Mouse (Mus musculus): ENCODE results near the gene Asah2. TPM values are rescaled to one million over a fixed set of nuclear protein-coding genes. Genes with fewer than 3 reads are reported as not detected.
A peak's percentile ranks its signal among the peaks of the same experiment; 100 is the strongest.

Gene Asah2
- polyA plus RNA-seq, 1 experiment from 2014 or later, result 3.3 TPM

DNA sequence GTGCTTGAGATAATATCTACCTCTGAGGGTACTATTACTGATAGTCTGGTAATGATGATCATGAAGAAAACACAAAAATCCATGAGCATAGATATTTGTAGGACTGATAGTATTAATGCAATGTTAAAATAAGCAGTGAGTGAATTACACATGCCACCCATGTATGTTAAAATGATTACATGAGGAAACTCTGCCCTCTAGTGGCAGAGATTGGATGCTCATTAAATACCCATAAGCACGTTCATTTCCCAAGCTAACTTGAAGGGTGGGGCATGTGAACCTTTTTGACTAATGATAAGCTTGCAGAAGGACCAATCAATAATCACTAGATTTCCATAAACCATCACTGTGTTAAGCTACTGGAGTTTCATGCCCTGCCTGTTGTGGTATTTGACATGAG lies 77.6 kb downstream of the Asah2 start:
- H3K9ac ChIP-seq (ENCODE audit: low read length), result no peak overlapping the region
- H3K9me3 ChIP-seq (ENCODE audit: control insufficient read depth, low read length), result no peaks in the 10 kb centered on the region
- no peak for ATAC-seq (ENCODE audit: insufficient number of reproducible peaks, insufficient read depth, low FRiP score, low read depth)
- no peaks in the 10 kb centered on the region for H3K36me3 ChIP-seq (ENCODE audit: control insufficient read depth, insufficient read depth, low read length)
- H3K27ac ChIP-seq (replicated peaks in 1 of 2; ENCODE audit: control insufficient read depth in 1 of 2, insufficient read depth in 1 of 2, low read depth in 2 of 2, low read length in 2 of 2), result no peak overlapping the region
- 0 out of 4 replicates have a peak, but pooled peaks cover 0 to 3% of the 10 kb centered on the region in 2 experiments for H3K4me1 ChIP-seq (ENCODE audit: control insufficient read depth in 2 of 2, insufficient read depth in 2 of 2, low read length in 2 of 2)
- 12% methylated on average over 1 of the region's 1 CpGs for WGBS
- no peak overlapping the region for H3K4me3 ChIP-seq (ENCODE audit: control insufficient read depth in 1 of 2, insufficient read depth in 1 of 2, low read depth in 1 of 2, low read length in 2 of 2)
- no peak overlapping the region for H3K4me2 ChIP-seq (ENCODE audit: low read length)
- H3K27me3 ChIP-seq (ENCODE audit: control insufficient read depth, insufficient read depth, low read length), result no peaks in the 10 kb centered on the region

DNA sequence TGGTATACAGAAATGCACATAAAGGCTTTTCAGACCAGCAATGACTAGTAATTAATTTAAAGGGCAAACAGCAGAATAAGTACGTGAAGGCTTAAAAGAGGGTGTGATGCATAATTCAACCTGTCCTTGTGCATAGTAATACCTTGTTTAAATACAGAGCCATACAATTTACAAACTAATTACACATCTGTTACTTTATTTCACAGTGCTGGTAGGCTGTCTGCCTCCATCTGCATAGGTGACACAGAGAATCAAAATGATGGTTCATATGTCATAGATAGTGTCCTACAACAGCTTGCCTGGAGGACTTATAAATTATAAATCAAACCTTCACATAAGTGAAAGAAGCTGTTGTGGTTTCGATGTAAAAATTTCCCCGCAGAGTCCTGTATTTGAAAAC lies 82.6 kb downstream of the Asah2 start:
- Histone ChIP-seq H3K4me2 (ENCODE audit: low read length) (no peak overlapping the region), H3K9ac (ENCODE audit: low read length) (no peak overlapping the region), H3K4me1 (ENCODE audit: control insufficient read depth in 2 of 2, insufficient read depth in 2 of 2, low read length in 2 of 2) (0 out of 4 replicates have a peak, but pooled peaks cover 0 to 2% of the 10 kb centered on the region in 2 experiments), H3K9me3 (ENCODE audit: control insufficient read depth, low read length) (no peaks in the 10 kb centered on the region), H3K27ac (replicated peaks in 1 of 2; ENCODE audit: control insufficient read depth in 1 of 2, insufficient read depth in 1 of 2, low read depth in 2 of 2, low read length in 2 of 2) (no peak overlapping the region), H3K4me3 (ENCODE audit: control insufficient read depth in 1 of 2, insufficient read depth in 1 of 2, low read depth in 1 of 2, low read length in 2 of 2) (no peak overlapping the region), H3K27me3 (ENCODE audit: control insufficient read depth, insufficient read depth, low read length) (no peaks in the 10 kb centered on the region), H3K36me3 (ENCODE audit: control insufficient read depth, insufficient read depth, low read length) (peaks cover 9% of the 10 kb centered on the region)
- ATAC-seq (ENCODE audit: insufficient number of reproducible peaks, insufficient read depth, low FRiP score, low read depth), result no peak
- WGBS, result 95% methylated on average over 3 of the region's 3 CpGs

DNA sequence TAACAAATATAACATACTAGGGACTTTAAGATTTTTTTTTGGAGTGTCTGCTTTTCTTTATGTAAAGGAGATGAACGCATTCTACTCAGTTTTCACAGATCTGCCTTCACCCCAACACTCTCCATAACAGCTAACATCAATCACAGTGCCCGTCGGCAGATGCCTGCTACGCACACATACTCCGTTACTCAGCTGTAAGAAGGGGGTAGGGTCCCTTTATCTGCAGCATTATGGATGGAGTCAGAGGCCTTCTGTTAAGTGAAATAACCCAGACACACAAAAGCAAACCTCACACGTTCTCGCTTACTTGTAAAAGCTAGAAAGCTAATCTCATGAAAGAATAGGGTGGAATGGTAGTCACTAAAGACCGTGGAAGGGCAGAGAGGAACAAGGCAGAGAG lies 88.3 kb downstream of the Asah2 start:
- WGBS, result 10% methylated on average over 8 of the region's 8 CpGs
- no peak overlapping the region for H3K9ac ChIP-seq (ENCODE audit: low read length)
- ATAC-seq (ENCODE audit: insufficient number of reproducible peaks, insufficient read depth, low FRiP score, low read depth), result 0 out of 2 replicates have a peak, but pooled peaks have one; percentile 31
- peaks cover 5 to 13% of the 10 kb centered on the region in 2 experiments for H3K4me1 ChIP-seq (ENCODE audit: control insufficient read depth in 2 of 2, insufficient read depth in 2 of 2, low read length in 2 of 2)
- peaks cover 9% of the 10 kb centered on the region for H3K36me3 ChIP-seq (ENCODE audit: control insufficient read depth, insufficient read depth, low read length)
- H3K27me3 ChIP-seq (ENCODE audit: control insufficient read depth, insufficient read depth, low read length), result no peaks in the 10 kb centered on the region
- no peak overlapping the region for H3K4me2 ChIP-seq (ENCODE audit: low read length)
- H3K27ac ChIP-seq (replicated peaks in 1 of 2; ENCODE audit: control insufficient read depth in 1 of 2, insufficient read depth in 1 of 2, low read depth in 2 of 2, low read length in 2 of 2), result peak overlapping the region in 1 of 2 experiments; percentile 68; a peak in 1 of 4 replicates
- H3K4me3 ChIP-seq (ENCODE audit: control insufficient read depth in 1 of 2, insufficient read depth in 1 of 2, low read depth in 1 of 2, low read length in 2 of 2), result no peak overlapping the region
- no peaks in the 10 kb centered on the region for H3K9me3 ChIP-seq (ENCODE audit: control insufficient read depth, low read length)

DNA sequence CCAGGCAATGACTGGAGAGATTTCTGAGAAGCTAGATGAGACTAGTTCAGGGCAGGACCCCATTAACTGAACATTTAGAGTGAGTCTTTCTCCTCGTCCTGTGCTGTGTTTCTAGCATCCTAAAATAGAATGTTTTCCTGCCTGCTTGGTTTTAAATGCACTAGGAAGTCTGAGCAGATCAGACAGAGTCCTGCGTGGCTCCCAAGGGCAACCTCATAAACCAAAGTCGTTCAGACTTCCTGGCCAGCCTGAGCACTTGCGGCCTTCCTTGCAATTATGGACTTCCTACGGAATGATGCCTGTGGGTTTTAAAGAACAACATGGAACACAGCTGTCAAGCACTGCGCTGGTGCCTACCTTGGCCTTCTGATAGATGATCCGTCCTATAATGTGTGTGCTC lies 89.4 kb downstream of the Asah2 start:
- Histone ChIP-seq H3K9me3 (ENCODE audit: control insufficient read depth, low read length) (no peaks in the 10 kb centered on the region), H3K9ac (ENCODE audit: low read length) (no peak overlapping the region; the same call in 1 of the 2 replicates), H3K4me1 (ENCODE audit: control insufficient read depth in 2 of 2, insufficient read depth in 2 of 2, low read length in 2 of 2) (peaks cover 5 to 13% of the 10 kb centered on the region in 2 experiments), H3K36me3 (ENCODE audit: control insufficient read depth, insufficient read depth, low read length) (peaks cover 9% of the 10 kb centered on the region), H3K27me3 (ENCODE audit: control insufficient read depth, insufficient read depth, low read length) (no peaks in the 10 kb centered on the region), H3K27ac (replicated peaks in 1 of 2; ENCODE audit: control insufficient read depth in 1 of 2, insufficient read depth in 1 of 2, low read depth in 2 of 2, low read length in 2 of 2) (peak overlapping the region; percentile 48 to 65), H3K4me2 (ENCODE audit: low read length) (no peak overlapping the region), H3K4me3 (ENCODE audit: control insufficient read depth in 1 of 2, insufficient read depth in 1 of 2, low read depth in 1 of 2, low read length in 2 of 2) (no peak overlapping the region)
- ATAC-seq (ENCODE audit: insufficient number of reproducible peaks, insufficient read depth, low FRiP score, low read depth), result no peak
- WGBS, result 46% methylated on average over 7 of the region's 7 CpGs

DNA sequence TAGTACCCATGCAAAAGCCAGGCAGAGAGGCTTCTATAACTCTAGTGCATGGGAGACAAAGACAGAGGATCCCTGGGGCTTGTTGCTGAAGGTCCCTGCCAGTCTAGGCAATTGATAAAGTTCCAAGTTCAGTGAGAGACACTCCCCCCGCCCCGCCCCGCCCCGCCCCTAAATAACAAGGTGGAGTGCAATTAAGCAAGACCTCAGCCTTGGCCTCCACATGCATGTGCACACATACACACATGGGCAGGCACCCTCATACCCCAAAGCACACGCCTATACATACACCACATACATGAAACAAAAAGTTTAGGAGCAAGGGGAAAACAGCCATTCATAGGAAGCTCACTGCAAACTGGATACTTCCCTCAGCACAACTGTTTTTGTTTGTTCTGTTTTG lies 90.0 kb downstream of the Asah2 start:
- ATAC-seq (ENCODE audit: insufficient number of reproducible peaks, insufficient read depth, low FRiP score, low read depth), result no peak
- no peak overlapping the region for H3K9ac ChIP-seq (ENCODE audit: low read length)
- H3K4me1 ChIP-seq (ENCODE audit: control insufficient read depth in 2 of 2, insufficient read depth in 2 of 2, low read length in 2 of 2), result peaks cover 5 to 13% of the 10 kb centered on the region in 2 experiments
- H3K4me2 ChIP-seq (ENCODE audit: low read length), result no peak overlapping the region
- 94% methylated on average over 5 of the region's 5 CpGs for WGBS
- H3K27ac ChIP-seq (replicated peaks in 1 of 2; ENCODE audit: control insufficient read depth in 1 of 2, insufficient read depth in 1 of 2, low read depth in 2 of 2, low read length in 2 of 2), result peak overlapping the region in 1 of 2 experiments; percentile 48; a peak in 2 of 4 replicates
- H3K36me3 ChIP-seq (ENCODE audit: control insufficient read depth, insufficient read depth, low read length), result peaks cover 9% of the 10 kb centered on the region
- no peaks in the 10 kb centered on the region for H3K27me3 ChIP-seq (ENCODE audit: control insufficient read depth, insufficient read depth, low read length)
- H3K4me3 ChIP-seq (ENCODE audit: control insufficient read depth in 1 of 2, insufficient read depth in 1 of 2, low read depth in 1 of 2, low read length in 2 of 2), result no peak overlapping the region
- no peaks in the 10 kb centered on the region for H3K9me3 ChIP-seq (ENCODE audit: control insufficient read depth, low read length)

DNA sequence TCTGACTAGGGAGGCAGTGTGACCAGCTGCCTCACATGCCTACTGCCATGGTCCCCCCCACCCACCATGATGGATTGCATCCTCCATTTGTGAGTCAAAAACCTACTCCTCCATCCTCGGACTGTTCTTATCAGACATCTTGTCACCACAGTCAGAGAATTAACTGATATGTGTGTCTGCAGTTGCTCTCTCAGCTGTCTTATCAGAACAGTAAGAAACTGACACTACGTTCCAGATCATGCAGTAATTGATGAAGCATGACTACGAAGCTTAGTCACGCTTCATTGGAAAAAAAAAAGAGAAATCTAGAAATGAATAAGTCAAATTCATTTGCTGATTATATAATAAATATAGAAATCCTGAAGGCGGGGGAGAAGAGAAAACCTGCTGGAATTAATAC lies 105.4 kb downstream of the Asah2 start:
- Histone ChIP-seq H3K27ac (replicated peaks in 1 of 2; ENCODE audit: control insufficient read depth in 1 of 2, insufficient read depth in 1 of 2, low read depth in 2 of 2, low read length in 2 of 2) (no peak overlapping the region), H3K9me3 (ENCODE audit: control insufficient read depth, low read length) (no peaks in the 10 kb centered on the region), H3K4me1 (ENCODE audit: control insufficient read depth in 2 of 2, insufficient read depth in 2 of 2, low read length in 2 of 2) (no peaks in the 10 kb centered on the region), H3K4me3 (ENCODE audit: control insufficient read depth in 1 of 2, insufficient read depth in 1 of 2, low read depth in 1 of 2, low read length in 2 of 2) (no peak overlapping the region), H3K9ac (ENCODE audit: low read length) (no peak overlapping the region), H3K4me2 (ENCODE audit: low read length) (no peak overlapping the region), H3K27me3 (ENCODE audit: control insufficient read depth, insufficient read depth, low read length) (no peaks in the 10 kb centered on the region), H3K36me3 (ENCODE audit: control insufficient read depth, insufficient read depth, low read length) (peaks cover 6% of the 10 kb centered on the region; the same call in 1 of the 2 replicates)
- ATAC-seq (ENCODE audit: insufficient number of reproducible peaks, insufficient read depth, low FRiP score, low read depth), result no peak
- 41% methylated on average over 5 of the region's 5 CpGs for WGBS

DNA sequence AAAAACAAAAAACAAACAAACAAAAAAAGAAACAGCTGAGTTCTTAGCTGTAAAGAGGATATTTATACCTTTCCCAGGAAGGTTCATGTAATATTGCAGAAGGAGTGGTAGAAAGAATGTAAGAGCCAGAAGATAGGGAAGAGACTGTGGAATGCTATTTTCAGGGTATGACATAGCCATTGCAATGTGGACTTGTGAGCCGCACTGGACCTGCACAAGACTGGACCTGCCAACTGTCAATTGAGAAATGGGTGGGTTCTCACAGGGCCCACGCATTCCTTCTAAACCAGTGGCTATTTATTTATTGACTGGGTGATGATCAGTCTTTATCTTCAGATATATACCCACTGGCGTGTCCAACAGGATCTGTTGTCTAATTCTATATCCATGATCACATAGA lies 111.1 kb downstream of the Asah2 start:
- 62% methylated on average over 3 of the region's 3 CpGs for WGBS
- Histone ChIP-seq H3K4me3 (ENCODE audit: control insufficient read depth in 1 of 2, insufficient read depth in 1 of 2, low read depth in 1 of 2, low read length in 2 of 2) (no peak overlapping the region), H3K4me2 (ENCODE audit: low read length) (no peak overlapping the region), H3K27ac (replicated peaks in 1 of 2; ENCODE audit: control insufficient read depth in 1 of 2, insufficient read depth in 1 of 2, low read depth in 2 of 2, low read length in 2 of 2) (0 out of 4 replicates have a peak overlapping the region, but pooled peaks of 1 of the 2 experiments have one; percentile 9), H3K9ac (ENCODE audit: low read length) (no peak overlapping the region), H3K27me3 (ENCODE audit: control insufficient read depth, insufficient read depth, low read length) (no peaks in the 10 kb centered on the region), H3K9me3 (ENCODE audit: control insufficient read depth, low read length) (no peaks in the 10 kb centered on the region), H3K4me1 (ENCODE audit: control insufficient read depth in 2 of 2, insufficient read depth in 2 of 2, low read length in 2 of 2) (0 out of 4 replicates have a peak, but pooled peaks cover 0 to 12% of the 10 kb centered on the region in 2 experiments), H3K36me3 (ENCODE audit: control insufficient read depth, insufficient read depth, low read length) (no peaks in the 10 kb centered on the region)
- no peak for ATAC-seq (ENCODE audit: insufficient number of reproducible peaks, insufficient read depth, low FRiP score, low read depth)

DNA sequence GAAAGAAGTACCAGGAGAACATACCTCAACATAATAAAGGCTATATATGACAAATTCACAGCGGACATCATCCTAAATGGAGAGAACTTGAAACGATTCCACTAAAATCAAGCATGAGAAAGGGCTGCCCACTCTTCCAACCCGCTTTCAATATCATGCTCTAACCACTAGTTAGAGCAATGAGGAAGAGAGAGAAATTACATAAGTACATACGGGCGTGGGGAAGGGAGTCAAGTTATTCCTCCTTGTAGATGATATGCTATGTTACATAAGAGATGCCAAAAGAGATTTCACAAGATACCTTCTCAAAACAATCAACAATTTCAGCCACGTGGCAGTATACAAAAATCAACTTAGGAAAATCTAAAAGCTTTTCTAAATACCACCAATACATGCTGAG lies 117.0 kb downstream of the Asah2 start:
- Histone ChIP-seq H3K36me3 (ENCODE audit: control insufficient read depth, insufficient read depth, low read length) (no peaks in the 10 kb centered on the region; the same call in 1 of the 2 replicates), H3K27me3 (ENCODE audit: control insufficient read depth, insufficient read depth, low read length) (no peaks in the 10 kb centered on the region), H3K27ac (replicated peaks in 1 of 2; ENCODE audit: control insufficient read depth in 1 of 2, insufficient read depth in 1 of 2, low read depth in 2 of 2, low read length in 2 of 2) (no peak overlapping the region), H3K4me2 (ENCODE audit: low read length) (no peak overlapping the region), H3K4me3 (ENCODE audit: control insufficient read depth in 1 of 2, insufficient read depth in 1 of 2, low read depth in 1 of 2, low read length in 2 of 2) (no peak overlapping the region), H3K4me1 (ENCODE audit: control insufficient read depth in 2 of 2, insufficient read depth in 2 of 2, low read length in 2 of 2) (0 out of 4 replicates have a peak, but pooled peaks cover 0 to 2% of the 10 kb centered on the region in 2 experiments), H3K9ac (ENCODE audit: low read length) (no peak overlapping the region), H3K9me3 (ENCODE audit: control insufficient read depth, low read length) (no peaks in the 10 kb centered on the region)
- ATAC-seq (ENCODE audit: insufficient number of reproducible peaks, insufficient read depth, low FRiP score, low read depth), result no peak
- WGBS, result 90% methylated on average over 6 of the region's 6 CpGs
